Mouse (Mus musculus): Measurements from ENCODE around the gene Dnase1l3.
A peak's percentile ranks its signal among the peaks of the same experiment; 100 is the strongest.

Dnase1l3 gene

GRCm38 (mm10) chr14:7994271-7994767 lies at the start of gene Dnase1l3:
Gene Dnase1l3, minus strand, starts transcription at chr14:7994573.
- peak; percentile 84 for DNase-seq (ENCODE audit: low read depth)

- DNase-seq (ENCODE audit: low read depth): no peak
Measured at GRCm38 (mm10) chr14:8042577-8042976, 48.2 kb upstream of the Dnase1l3 start.

GRCm38 (mm10) chr14:8042120-8042519 lies 47.7 kb upstream of the Dnase1l3 start:
- no peak for DNase-seq (ENCODE audit: low read depth)

GRCm38 (mm10) chr14:8040911-8041678 lies 46.7 kb upstream of the Dnase1l3 start:
- no peak for DNase-seq (ENCODE audit: low read depth)

- no peak for DNase-seq (ENCODE audit: low read depth)
Measured at GRCm38 (mm10) chr14:8040179-8040578, 45.8 kb upstream of the Dnase1l3 start.

- no peak for DNase-seq (ENCODE audit: low read depth)
Measured at GRCm38 (mm10) chr14:8038791-8039448, 44.5 kb upstream of the Dnase1l3 start.

- no peak for DNase-seq (ENCODE audit: low read depth)
Measured at GRCm38 (mm10) chr14:8038150-8038549, 43.8 kb upstream of the Dnase1l3 start.

- no peak for DNase-seq (ENCODE audit: low read depth)
Measured at GRCm38 (mm10) chr14:8036406-8036805, 42.0 kb upstream of the Dnase1l3 start.

- no peak for DNase-seq (ENCODE audit: low read depth)
Measured at GRCm38 (mm10) chr14:8035951-8036350, 41.6 kb upstream of the Dnase1l3 start.

- DNase-seq (ENCODE audit: low read depth): no peak
Measured at GRCm38 (mm10) chr14:8034561-8034960, 40.2 kb upstream of the Dnase1l3 start.

- DNase-seq (ENCODE audit: low read depth): no peak
Measured at GRCm38 (mm10) chr14:8032087-8032944, 37.9 kb upstream of the Dnase1l3 start.

GRCm38 (mm10) chr14:8030535-8030934 lies 36.2 kb upstream of the Dnase1l3 start:
- DNase-seq (ENCODE audit: low read depth): no peak

- DNase-seq (ENCODE audit: low read depth): no peak
Measured at GRCm38 (mm10) chr14:8029752-8030151, 35.4 kb upstream of the Dnase1l3 start.

- no peak for DNase-seq (ENCODE audit: low read depth)
Measured at GRCm38 (mm10) chr14:8028086-8028485, 33.7 kb upstream of the Dnase1l3 start.

- DNase-seq (ENCODE audit: low read depth): no peak
Measured at GRCm38 (mm10) chr14:8026769-8027531, 32.6 kb upstream of the Dnase1l3 start.

- DNase-seq (ENCODE audit: low read depth): no peak
Measured at GRCm38 (mm10) chr14:8024936-8025335, 30.6 kb upstream of the Dnase1l3 start.

GRCm38 (mm10) chr14:8024469-8024868 lies 30.1 kb upstream of the Dnase1l3 start:
- no peak for DNase-seq (ENCODE audit: low read depth)

- DNase-seq (ENCODE audit: low read depth): no peak
Measured at GRCm38 (mm10) chr14:8020546-8020945, 26.2 kb upstream of the Dnase1l3 start.

- DNase-seq (ENCODE audit: low read depth): no peak
Measured at GRCm38 (mm10) chr14:8020011-8020410, 25.6 kb upstream of the Dnase1l3 start.

- no peak for DNase-seq (ENCODE audit: low read depth)
Measured at GRCm38 (mm10) chr14:8016951-8017350, 22.6 kb upstream of the Dnase1l3 start.

- DNase-seq (ENCODE audit: low read depth): no peak
Measured at GRCm38 (mm10) chr14:8016276-8016675, 21.9 kb upstream of the Dnase1l3 start.

- DNase-seq (ENCODE audit: low read depth): no peak
Measured at GRCm38 (mm10) chr14:8015756-8016155, 21.4 kb upstream of the Dnase1l3 start.

Data from induced T-regulatory cell, adult 2 months (primary cell).